In the genomic region with DNA sequence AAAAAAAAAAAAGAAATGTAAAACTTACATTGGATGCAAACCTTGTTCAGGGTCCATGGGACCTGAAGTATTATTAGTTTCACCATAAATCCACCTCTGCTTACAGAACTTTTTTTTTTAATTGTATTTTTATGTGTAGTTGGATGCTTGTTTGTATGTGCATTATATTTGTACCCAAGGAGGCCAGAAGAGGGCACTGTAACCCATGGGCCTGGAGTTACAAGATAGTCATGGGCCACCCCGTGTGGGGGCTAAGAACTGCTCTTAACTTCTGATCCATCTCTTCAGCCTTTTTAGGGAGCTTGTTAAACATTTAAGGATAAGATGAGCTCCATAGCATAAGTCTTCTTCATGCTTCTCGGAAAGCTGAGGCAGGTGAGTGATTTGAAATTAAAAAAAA, we compare ENCODE assay signal across 13 mouse cellular contexts. TPM values are rescaled to one million over a fixed set of nuclear protein-coding genes. Genes with fewer than 3 reads are reported as not detected.
DNase-seq lines count a peak whose midpoint lies in the region; ATAC-seq and TF ChIP-seq lines count a peak whose summit lies in the region.
"Had no signal": no experiment of that assay in that cellular context is flagged by ENCODE, and none has a peak within 500 bp of the region (broad histone marks: within the 10 kb centered on the region; RNA-seq: fewer than 3 reads in every experiment).

No protein-coding gene starts in this region.

- DNase-seq in gastrocnemius, adult 2 months = no peak
- no peak for DNase-seq in gastrocnemius, adult 8-10 months (ENCODE audit: low spot score in 2 of 2)
- DNase-seq in lung, postnatal 36 days = peak; percentile 28
- DNase-seq in lung, adult 2 months = no peak
- DNase-seq in thymus, postnatal 0 days (ENCODE audit: low spot score) = peak; percentile 52
- no peak for DNase-seq in urinary bladder, postnatal 4 days (ENCODE audit: low spot score in 2 of 2)
- DNase-seq: cerebellum, postnatal 36 days; kidney, postnatal 14 days had no signal

- intact Hi-C loops in gastrocnemius, adult 2 months (cut with DNase I) = no loop called here

- no peaks in the 10 kb centered on the region for H3K4me1 ChIP-seq in lung, adult 2 months (ENCODE audit: control insufficient read depth, insufficient read depth, low read length)
- no peaks in the 10 kb centered on the region for H3K4me1 ChIP-seq in bone marrow macrophage, adult 2 months (ENCODE audit: control insufficient read depth, insufficient read depth, low read length)
- H3K4me1 ChIP-seq: heart, embryonic 13.5 days; limb, embryonic 12.5 days had no signal

- WGBS in lung, adult 2 months = 65% methylated on average over 2 of the region's 2 CpGs

- H3K4me3 ChIP-seq in gastrocnemius, adult 2 months = no peak overlapping the region
- no peak overlapping the region for H3K4me3 ChIP-seq in lung, adult 2 months (replicated peaks; ENCODE audit: extremely low read depth, low read depth, low read length)
- no peak overlapping the region for H3K4me3 ChIP-seq in bone marrow macrophage, adult 2 months (ENCODE audit: insufficient read depth, low read length)
- H3K4me3 ChIP-seq: forebrain, embryonic 13.5 days; heart, embryonic 13.5 days; limb, embryonic 12.5 days had no signal

- peak; percentile 50 for TF ChIP-seq CTCF in gastrocnemius, adult 2 months (IDR thresholded peaks at IDR 0.05)
- TF ChIP-seq CTCF in lung, adult 2 months (IDR thresholded peaks at IDR 0.05; ENCODE audit: insufficient read depth, low read length) = no peak
- TF ChIP-seq CTCF in bone marrow macrophage, adult 2 months (IDR thresholded peaks at IDR 0.05; ENCODE audit: low read depth, low read length) = peak; percentile 39; the same call in 1 of the 2 replicates

- ATAC-seq in cerebellum, adult (ENCODE audit: insufficient number of reproducible peaks, low FRiP score, low TSS enrichment) = no peak
- ATAC-seq: forebrain, embryonic 13.5 days had no signal

- H3K27ac ChIP-seq in gastrocnemius, adult 2 months = no peak overlapping the region
- no peak overlapping the region for H3K27ac ChIP-seq in bone marrow macrophage, adult 2 months (ENCODE audit: insufficient read depth, low read depth, low read length)
- H3K27ac ChIP-seq: forebrain, embryonic 13.5 days; heart, embryonic 13.5 days; limb, embryonic 12.5 days had no signal

- no peak for TF ChIP-seq POLR2A in lung, adult 2 months (IDR thresholded peaks at IDR 0.05; ENCODE audit: borderline replicate concordance, extremely low read depth, low read depth, low read length)
- TF ChIP-seq POLR2A in bone marrow macrophage, adult 2 months (IDR thresholded peaks at IDR 0.05; ENCODE audit: borderline replicate concordance, low read depth, low read length) = no peak

RNA-seq across cellular contexts. Expression of a gene that starts 16.4 kb away (rescaled TPM):
- not detected for total RNA-seq in gastrocnemius, adult 2 months (2021)
- not detected for total RNA-seq in gastrocnemius, adult 8-10 months (2022)
- not detected in 2 replicates for polyA plus RNA-seq in lung, adult 2 months (2012; rRNA removed)
- not detected in 2 replicates for polyA plus RNA-seq in bone marrow macrophage, adult 2 months (2012; ENCODE audit: insufficient read depth, insufficient read length, missing spikeins)
- polyA plus RNA-seq in thymus, postnatal 0 days (2015; fragmentation: Nextera tagmentation; extraction: Ambion mirVana) = not detected in 2 replicates
- polyA plus RNA-seq: forebrain, embryonic 13.5 days; heart, embryonic 13.5 days; limb, embryonic 12.5 days had no signal

RNA-seq across cellular contexts. Expression of a gene that starts 21.4 kb away (rescaled TPM):
- total RNA-seq in gastrocnemius, adult 2 months (2021) = 10 to 100 TPM; 14.9 to 22.8 TPM
- total RNA-seq in gastrocnemius, adult 8-10 months (2022) = 10 to 100 TPM; 12.2 to 16.7 (median 15.6) TPM
- polyA plus RNA-seq in lung, adult 2 months (2012; rRNA removed) = 25.1 and 34.5 TPM in 2 replicates
- polyA plus RNA-seq in bone marrow macrophage, adult 2 months (2012; ENCODE audit: insufficient read depth, insufficient read length, missing spikeins) = 4.4 and 5.0 TPM in 2 replicates
- polyA plus RNA-seq in thymus, postnatal 0 days (2015; fragmentation: Nextera tagmentation; extraction: Ambion mirVana) = 4.5 and 5.4 TPM in 2 replicates

RNA-seq across cellular contexts. Expression of a gene that starts 21.5 kb away (rescaled TPM):
- 10 to 100 TPM; 11.6 to 12.2 TPM for total RNA-seq in gastrocnemius, adult 2 months (2021)
- 10 to 100 TPM in 3 of 4 experiments, 1 to 10 TPM in 1; 9.7 to 14.3 (median 13.0) TPM for total RNA-seq in gastrocnemius, adult 8-10 months (2022)
- polyA plus RNA-seq in lung, adult 2 months (2012; rRNA removed) = 4.5 and 6.8 TPM in 2 replicates
- 9.6 and 13.5 TPM in 2 replicates for polyA plus RNA-seq in bone marrow macrophage, adult 2 months (2012; ENCODE audit: insufficient read depth, insufficient read length, missing spikeins)
- 17.5 and 19.7 TPM in 2 replicates for polyA plus RNA-seq in thymus, postnatal 0 days (2015; fragmentation: Nextera tagmentation; extraction: Ambion mirVana)

Comparison
In these comparisons a context has a peak if more than half of its experiments do, and no peak if none do; other contexts are left out.
1. DNase-seq: peak in lung, postnatal 36 days (single experiment) and thymus, postnatal 0 days (single experiment); none in gastrocnemius, adult 2 months (single experiment), gastrocnemius, adult 8-10 months (0 of 2), lung, adult 2 months (single experiment) and urinary bladder, postnatal 4 days (0 of 2).